Mouse (Mus musculus): ENCODE data around the gene Sarm1. TPM values are rescaled to one million over a fixed set of nuclear protein-coding genes. Genes with fewer than 3 reads are reported as not detected.

Gene Sarm1
- polyA plus RNA-seq, 1 experiment from 2014 or later: 0.12 TPM

Other genes with a start within 250 kb of the Sarm1 start
- gene 2610507B11Rik, start 236.0 kb downstream of the Sarm1 start, polyA plus RNA-seq (2015; fragmentation: Nextera tagmentation; extraction: Ambion mirVana): 67.1 and 70.8 TPM in 2 replicates
- 0.32 and 0.51 TPM in 2 replicates for gene BC030499, start 206.9 kb downstream of the Sarm1 start, polyA plus RNA-seq (2015; fragmentation: Nextera tagmentation; extraction: Ambion mirVana)
- 27.7 and 28.5 TPM in 2 replicates for gene Spag5, start 196.2 kb downstream of the Sarm1 start, polyA plus RNA-seq (2015; fragmentation: Nextera tagmentation; extraction: Ambion mirVana)
- 29.0 and 30.7 TPM in 2 replicates for gene Aldoc, start 174.8 kb downstream of the Sarm1 start, polyA plus RNA-seq (2015; fragmentation: Nextera tagmentation; extraction: Ambion mirVana)
- 52.3 and 56.3 TPM in 2 replicates for gene Pigs, start 169.3 kb downstream of the Sarm1 start, polyA plus RNA-seq (2015; fragmentation: Nextera tagmentation; extraction: Ambion mirVana)
- gene Unc119, start 154.3 kb downstream of the Sarm1 start, polyA plus RNA-seq (2015; fragmentation: Nextera tagmentation; extraction: Ambion mirVana): 34.0 and 37.1 TPM in 2 replicates
- 4.1 and 7.9 TPM in 2 replicates for gene Foxn1, start 111.2 kb downstream of the Sarm1 start, polyA plus RNA-seq (2015; fragmentation: Nextera tagmentation; extraction: Ambion mirVana)
- gene Slc13a2, start 75.5 kb downstream of the Sarm1 start, polyA plus RNA-seq (2015; fragmentation: Nextera tagmentation; extraction: Ambion mirVana): 0.10 and 0.70 TPM in 2 replicates
- gene Slc46a1, start 32.1 kb downstream of the Sarm1 start, polyA plus RNA-seq (2015; fragmentation: Nextera tagmentation; extraction: Ambion mirVana): 6.1 and 7.2 TPM in 2 replicates
- gene Vtn, start 1.3 kb upstream of the Sarm1 start, polyA plus RNA-seq (2015; fragmentation: Nextera tagmentation; extraction: Ambion mirVana): 2.1 and 2.3 TPM in 2 replicates
- not detected in 2 replicates for gene Sebox, start 5.7 kb upstream of the Sarm1 start, polyA plus RNA-seq (2015; fragmentation: Nextera tagmentation; extraction: Ambion mirVana)
- 40.3 and 43.9 TPM in 2 replicates for gene Tmem199, start 14.4 kb upstream of the Sarm1 start, polyA plus RNA-seq (2015; fragmentation: Nextera tagmentation; extraction: Ambion mirVana)
- gene Poldip2, start 14.4 kb upstream of the Sarm1 start, polyA plus RNA-seq (2015; fragmentation: Nextera tagmentation; extraction: Ambion mirVana): 186 and 187 TPM in 2 replicates
- 70.5 and 78.4 TPM in 2 replicates for gene Tnfaip1, start 38.6 kb upstream of the Sarm1 start, polyA plus RNA-seq (2015; fragmentation: Nextera tagmentation; extraction: Ambion mirVana)
- gene Ift20, start 38.6 kb upstream of the Sarm1 start, polyA plus RNA-seq (2015; fragmentation: Nextera tagmentation; extraction: Ambion mirVana): 98.4 and 109 TPM in 2 replicates
- gene Tmem97, start 53.0 kb upstream of the Sarm1 start, polyA plus RNA-seq (2015; fragmentation: Nextera tagmentation; extraction: Ambion mirVana): 46.8 and 48.1 TPM in 2 replicates
- gene Nlk, start 199.6 kb upstream of the Sarm1 start, polyA plus RNA-seq (2015; fragmentation: Nextera tagmentation; extraction: Ambion mirVana): 10.8 and 13.2 TPM in 2 replicates

Measured in heart, embryonic 16.5 days (tissue).